Mouse (Mus musculus) kidney, adult 11 months (tissue): ENCODE data around the gene Rab2b.

ENCODE experiments used
- DNase-seq: peaks from one replicate; pipeline ENCODE4 v3.0.0; 2022

Gene Rab2b

GRCm38 (mm10) chr14:52272781-52273180 lies 6.6 kb downstream of the Rab2b start:
- DNase-seq = no peak

GRCm38 (mm10) chr14:52257484-52258213 lies 21.7 kb downstream of the Rab2b start, which contains the start of gene Chd8:
Gene Chd8 (minus strand): TSS chr14:52257780.
- DNase-seq = peak; percentile 99

- no peak for DNase-seq
These were observed 22.8 kb downstream of the Rab2b start for GRCm38 (mm10) chr14:52256311-52257175.

DNA sequence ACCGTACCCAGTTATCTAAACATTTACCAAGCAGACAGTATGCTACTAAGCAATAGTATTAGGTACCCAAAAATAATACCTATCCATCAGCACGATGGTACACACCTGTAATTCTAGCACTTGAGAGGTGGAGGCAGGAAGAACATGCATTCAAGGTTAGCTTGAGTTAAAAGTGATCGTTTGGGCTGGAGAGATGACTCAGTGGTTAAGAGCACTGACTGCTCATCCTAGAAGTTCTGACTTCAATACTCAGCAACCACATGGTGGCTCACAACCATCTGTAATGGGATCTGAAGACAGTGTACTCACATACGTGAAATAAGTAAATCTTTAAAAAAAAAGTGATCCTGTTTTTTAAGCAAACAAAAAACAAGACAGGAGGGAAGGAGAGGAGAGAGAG lies 33.2 kb downstream of the Rab2b start:
- no peak for DNase-seq

GRCm38 (mm10) chr14:52244690-52245042 lies 34.7 kb downstream of the Rab2b start:
- DNase-seq = no peak

DNA sequence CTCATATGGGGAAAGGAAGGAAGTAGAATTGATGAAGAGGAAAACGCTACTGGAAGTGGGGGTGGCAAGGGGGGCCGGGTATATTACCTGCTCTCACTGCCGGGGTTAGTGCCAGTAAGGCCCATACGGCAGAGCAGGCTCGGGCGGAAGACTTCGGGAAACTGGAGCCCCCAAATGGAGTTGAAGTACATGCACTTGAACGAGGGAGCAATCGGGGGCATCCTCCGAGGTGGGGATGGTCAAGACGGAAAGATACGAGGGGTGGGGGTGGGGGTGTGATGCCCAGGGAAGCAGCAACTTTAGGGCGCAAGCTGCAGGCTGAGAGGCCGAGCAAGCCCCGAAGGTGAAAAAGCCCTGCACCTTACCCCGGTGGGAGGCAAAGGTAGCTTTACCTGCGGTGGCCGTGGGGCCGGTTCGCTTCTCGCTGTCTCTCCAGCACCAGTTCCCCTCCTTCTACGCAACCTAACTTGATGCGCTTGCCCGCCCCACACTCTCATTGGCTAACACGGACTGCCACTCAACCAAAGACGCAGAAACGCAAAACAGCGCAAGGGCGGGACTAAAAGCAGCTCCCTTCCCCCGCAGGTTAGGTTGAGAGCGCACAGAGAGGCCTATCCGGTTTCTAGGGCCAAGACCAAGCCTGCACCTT lies 35.2 kb downstream of the Rab2b start:
- peak; percentile 98 for DNase-seq

DNA sequence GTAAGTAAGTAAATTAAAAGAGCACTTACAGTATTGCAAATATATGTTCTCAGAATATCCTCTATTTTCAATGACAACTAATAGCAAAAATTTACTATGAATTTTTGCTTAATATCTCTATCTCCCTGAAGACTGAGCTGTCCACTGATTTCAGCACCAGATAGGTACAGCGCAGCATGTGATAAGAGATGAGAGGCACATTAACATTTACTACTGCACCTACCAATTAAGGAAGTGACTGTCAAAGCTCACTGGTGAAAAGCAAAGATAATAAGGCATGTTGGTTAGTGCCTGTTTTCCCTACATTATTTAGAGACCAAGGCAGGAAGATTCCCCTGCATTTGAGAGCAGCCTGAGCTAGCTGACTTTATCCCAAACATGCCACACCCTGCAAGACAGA lies 43.1 kb downstream of the Rab2b start:
- no peak for DNase-seq

DNA sequence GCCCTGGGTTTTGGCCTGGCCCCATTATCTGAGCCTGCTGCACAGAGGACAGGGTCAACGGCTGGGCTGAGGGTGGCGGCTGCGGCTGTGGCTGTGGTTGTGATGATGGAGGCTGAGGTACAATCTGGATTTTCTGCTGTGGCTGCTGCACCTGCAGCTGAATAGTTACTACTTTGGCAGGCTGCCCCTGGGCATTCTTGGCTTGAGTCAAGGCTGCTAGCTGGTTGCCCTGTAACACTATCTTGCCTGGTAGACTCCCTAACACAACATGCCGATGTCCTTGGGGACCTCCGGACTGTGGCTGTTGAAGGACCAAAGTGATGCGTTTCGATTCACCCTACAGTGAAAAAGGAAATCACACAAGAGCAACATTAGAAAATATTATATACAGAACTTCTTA lies 44.2 kb downstream of the Rab2b start:
- no peak for DNase-seq

- no peak for DNase-seq
These were observed 47.1 kb downstream of the Rab2b start for GRCm38 (mm10) chr14:52232249-52232648.

DNA sequence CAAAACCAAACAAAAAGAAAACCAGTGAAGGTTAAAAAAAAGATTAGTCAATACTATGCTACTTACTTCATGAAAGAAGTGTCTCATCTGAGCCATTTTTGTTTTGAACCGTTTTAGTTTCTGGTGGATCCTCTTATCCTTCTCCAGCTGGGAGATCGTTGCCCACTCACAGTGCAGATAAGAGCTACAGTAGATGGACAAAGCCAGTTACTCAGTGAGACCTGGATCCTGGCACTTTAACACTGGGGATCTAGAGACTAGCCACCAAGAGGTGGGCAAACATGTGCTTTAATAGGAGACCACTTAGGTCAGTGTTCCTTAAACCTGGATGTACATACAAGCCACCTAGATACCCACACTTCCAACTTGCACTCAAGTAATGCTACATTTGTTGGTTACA lies 53.4 kb downstream of the Rab2b start:
- DNase-seq = no peak

GRCm38 (mm10) chr14:52217261-52217660 lies 62.1 kb downstream of the Rab2b start:
- no peak for DNase-seq
